Mouse (Mus musculus) B cell, adult 2 months (primary cell): ENCODE measurements at regions not wholly inside any gene's neighbourhood (a gene's known extent, or its start where the extent isn't known, plus 50 kb on each side); places are given as distances from the start of the nearest gene placed in this dataset.

Experiments
- DNase-seq, 2 experiments: peaks; one replicate each; pipeline ENCODE4 v3.0.0; 2022

GRCm38 (mm10) chr8:114072330-114072729, 61.0 kb upstream of the Nudt7 start:
- DNase-seq, result no peak

DNA sequence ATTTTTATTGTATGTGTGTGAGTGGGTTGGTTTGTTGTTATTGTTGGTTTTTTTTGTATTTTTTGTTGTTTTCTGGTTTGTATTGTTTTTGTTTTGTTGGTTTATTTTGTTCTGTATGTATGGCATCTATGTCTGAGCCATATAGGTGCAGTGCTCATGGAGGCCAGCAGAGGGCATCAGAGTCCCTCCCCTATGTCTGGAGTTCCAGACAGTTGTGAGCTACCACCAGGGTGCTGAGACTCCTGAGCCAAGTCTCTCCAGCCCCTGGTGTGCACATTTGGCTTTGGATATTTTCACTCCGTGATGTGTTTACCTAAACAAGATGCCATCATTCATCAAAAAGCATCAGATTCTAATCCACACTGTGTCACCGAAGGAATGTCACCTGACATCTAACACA, 59.2 kb upstream of the Nudt7 start:
- peak; percentile 21 to 35 for DNase-seq

DNA sequence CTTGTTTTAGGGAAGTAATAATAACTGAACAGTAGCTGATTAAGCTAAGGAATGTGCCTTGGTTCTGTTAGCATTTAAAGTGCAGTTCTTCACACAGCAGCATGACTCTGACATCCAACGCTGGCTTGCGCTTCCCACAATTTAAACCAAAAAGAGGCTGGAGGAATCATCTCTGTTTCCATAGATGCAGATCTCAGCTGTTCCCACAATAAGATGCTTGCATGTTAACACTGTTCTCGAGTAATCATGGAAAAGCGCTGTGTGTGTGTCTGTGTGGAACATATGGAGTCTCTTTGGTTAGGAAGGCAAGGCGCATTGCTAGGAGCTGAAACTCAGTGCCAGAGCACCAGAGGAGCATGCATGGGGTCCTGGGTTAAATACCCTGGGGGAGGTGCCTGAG, 56.7 kb upstream of the Nudt7 start:
- no peak for DNase-seq

DNA sequence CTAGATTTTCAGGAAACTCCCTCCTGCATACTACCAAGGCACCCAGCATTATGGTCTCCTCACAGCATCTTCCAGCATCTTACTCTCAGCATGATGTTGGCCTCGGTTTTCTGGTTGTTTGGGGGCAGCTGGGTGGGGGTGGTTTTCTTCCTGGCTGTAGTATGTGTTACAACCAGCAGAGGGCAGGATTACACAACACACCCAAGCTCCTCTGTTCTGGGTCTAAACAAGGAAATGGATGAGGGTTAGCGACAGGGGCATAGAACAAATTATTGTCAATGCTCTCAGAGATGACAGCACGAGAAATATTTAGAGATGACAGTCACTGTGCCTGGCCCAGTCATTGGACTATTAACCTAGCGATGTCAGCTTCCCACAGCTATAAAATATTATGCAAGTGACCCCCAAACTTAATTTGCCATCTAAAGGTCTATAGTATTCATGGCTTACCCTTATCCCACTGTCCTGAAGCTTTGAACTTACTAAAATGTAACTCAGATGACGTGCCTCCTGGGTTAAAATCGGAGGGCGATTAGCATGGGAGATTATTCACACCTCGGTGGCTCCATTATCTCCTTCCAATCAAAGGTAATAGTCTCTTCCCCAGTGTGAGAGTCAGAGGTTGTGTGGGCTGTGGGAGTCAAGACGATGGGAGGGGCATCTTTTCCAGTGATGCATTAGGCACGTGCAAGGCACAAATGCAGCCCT, 52.2 kb upstream of the Nudt7 start:
- DNase-seq, result peak; percentile 28 to 41

GRCm38 (mm10) chr8:114081757-114082059, 51.6 kb upstream of the Nudt7 start:
- DNase-seq, result no peak
